Mouse (Mus musculus) right cerebral cortex, postnatal 36 days (tissue): ENCODE results near the gene Olfr432.
"Not testable (repeated sequence)": the region's sequence is repeated elsewhere in the genome, so short reads cannot be mapped to it uniquely, and the experiment has no call there.

Source experiments
- DNase-seq, 2 experiments: peaks; one replicate each; pipeline ENCODE4 v3.0.0; 2022; ENCODE audit warnings: low spot score in 2 of 2, mixed read lengths in 1 of 2

Olfr432 gene

DNA sequence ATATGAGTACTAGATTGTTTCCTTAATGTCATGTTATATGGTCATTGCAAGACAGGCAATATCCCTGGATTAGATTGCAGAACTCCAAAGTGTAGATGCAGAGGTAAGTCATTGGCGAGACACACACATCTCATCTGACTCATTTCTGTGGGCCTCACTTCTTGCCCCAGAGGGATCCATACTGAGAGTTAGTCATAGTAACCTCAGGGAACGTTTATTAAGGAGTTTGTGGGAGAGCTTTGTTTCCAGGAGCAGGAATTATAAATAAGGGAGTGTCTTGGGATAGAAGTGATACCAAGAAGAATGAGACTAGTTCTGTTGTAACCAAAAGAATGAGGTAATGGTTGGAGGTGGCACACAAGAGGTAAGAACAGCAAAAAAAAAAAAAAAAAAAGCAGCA lies at the start of gene Olfr432:
Olfr432 (plus strand) TSS at position 313 of the 400 bp plus-strand sequence.
- DNase-seq = no peak

DNA sequence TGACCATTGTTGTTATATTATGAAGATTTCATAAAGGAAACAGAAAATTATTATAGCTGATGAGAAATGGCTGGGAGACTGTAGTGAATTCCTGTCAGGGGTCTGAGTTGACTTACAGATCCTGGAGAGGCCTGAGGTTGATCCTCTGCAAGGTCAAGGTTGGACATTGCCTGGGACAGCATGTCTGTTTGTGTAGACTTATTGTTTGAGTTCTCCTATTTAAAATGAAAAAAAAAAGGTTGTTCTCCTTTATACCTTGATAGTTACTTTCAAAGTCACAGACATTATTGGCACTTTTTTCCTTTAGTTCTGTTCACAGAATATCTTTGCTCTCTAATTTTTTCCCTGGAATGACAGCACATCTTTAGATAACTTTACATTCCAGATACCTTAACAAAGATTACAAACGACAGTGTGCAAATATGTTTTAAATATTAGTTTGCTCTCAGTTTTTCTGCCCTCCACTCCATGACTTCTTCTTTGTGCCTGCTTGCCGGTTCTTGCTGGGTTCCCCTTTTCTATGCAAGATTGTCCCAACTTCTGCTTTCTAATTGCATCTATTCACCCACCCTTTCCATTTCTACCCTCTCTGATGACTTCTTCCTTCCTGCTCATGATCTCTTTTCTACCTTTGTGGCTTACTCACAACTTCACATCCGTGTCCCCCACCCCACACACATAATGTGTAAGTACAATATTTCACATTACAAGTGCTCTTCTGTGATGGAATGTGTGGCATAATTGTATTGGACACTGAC lies 44.5 kb upstream of the Olfr432 start:
- DNase-seq = not testable (repeated sequence)

DNA sequence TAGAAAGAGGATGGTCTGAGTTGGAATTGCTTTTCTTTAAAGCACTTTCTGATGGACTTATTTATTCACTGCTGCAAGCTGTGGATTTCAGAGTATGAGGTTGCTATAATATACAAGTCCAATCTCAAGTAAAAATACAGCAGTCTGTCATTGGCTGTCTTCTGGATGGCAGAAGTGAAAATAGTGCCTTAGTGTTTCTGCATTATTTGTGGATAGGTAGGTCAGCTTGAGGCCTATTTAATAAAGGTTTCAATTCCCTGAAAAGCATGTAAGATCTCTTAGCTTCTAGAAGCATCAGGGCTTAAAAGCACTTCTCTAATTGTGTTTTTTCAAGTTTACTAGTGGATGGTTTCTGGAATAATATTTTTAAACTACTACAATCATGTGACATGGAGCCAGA lies 42.0 kb upstream of the Olfr432 start:
- DNase-seq = not testable (repeated sequence)

DNA sequence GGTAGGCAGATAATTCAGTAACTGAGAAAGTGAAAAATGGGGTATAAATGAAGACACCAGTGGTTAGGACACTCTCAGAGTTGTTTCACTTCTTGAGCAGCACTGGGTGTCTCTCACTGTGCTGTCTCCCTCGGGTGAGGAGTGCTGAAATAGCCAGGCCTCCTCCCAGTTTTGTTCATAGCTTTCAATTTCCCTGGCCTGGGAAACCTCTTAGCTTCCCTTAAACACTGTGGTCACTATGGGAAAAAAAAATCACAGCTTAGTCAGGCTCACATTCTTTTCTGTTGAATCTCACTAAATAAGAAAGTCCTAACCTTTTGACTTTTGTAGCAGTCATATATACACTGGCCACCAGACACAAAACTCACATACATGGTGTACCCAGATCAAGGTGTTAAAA lies 17.3 kb upstream of the Olfr432 start, which contains the start of gene Ifi205:
Ifi205 (minus strand) TSS at position 113 of the 400 bp plus-strand sequence.
- no peak for DNase-seq

DNA sequence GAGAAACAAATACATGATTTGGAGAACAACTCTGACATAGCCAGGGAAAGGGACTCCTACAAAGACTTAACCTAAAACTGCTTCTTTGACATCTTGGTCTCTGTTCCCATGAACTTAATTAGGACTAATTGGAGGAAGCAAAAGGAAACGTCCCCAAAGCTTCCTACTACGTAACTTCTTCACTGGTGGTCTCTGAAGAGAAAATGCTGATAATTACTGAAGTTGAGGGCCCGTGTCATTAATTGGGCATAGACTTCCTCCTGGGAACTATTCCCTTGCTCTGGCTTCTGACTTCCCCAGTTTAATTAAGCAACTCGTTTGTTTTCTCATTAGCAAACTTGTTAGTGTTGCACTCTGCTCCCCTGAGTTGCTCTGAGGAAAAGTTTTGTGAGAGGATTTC lies 13.2 kb upstream of the Olfr432 start:
- no peak for DNase-seq

DNA sequence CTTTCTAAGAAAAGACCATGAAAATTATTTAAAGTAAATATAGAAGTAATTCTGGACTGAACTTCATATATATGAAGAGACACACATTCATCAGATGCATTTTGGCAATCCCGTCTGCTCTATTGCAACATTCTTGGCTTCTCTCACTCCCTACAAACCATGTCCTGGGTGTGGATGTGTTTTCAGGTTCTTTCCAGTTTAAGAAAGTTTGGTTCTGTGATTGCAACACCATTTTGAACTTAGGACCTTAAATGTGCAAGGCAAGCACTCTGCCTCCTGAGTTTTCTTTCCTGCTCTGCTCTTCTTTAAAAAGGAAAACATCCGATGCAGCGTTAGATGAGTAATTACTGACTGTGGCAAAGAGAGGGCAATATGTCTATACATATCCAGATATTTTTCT lies 10.5 kb upstream of the Olfr432 start:
- DNase-seq = no peak

DNA sequence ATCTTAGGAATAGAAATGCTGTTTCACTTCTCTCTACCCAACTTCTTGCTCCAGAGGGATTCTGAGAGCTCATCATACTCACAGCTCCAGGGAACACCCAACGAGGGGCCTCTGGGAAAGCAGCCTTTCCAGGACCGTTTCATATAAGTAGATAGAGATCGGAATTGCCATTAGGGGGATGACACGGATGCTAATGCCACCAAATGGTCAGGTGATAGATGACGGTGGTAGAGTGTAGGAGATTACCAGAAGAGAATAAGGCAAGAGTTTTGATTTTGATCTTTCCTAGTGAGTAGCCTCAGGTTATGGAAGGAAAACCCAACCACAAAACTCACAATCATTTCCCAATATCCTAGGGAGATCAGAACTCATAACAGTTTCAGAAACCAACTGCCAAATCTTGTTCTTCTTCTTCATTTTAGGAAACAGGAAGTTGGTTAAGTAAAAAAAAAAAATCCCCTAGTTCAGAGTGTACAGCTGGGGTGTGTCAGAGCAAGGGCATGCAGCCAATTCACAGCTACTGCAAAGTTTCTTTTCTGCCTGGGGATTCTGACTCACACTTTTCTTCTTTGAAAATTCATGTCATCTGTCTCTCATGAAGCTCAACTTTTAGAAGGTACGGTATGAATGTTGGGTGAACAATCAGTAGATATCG lies 8.4 kb upstream of the Olfr432 start, which contains the start of gene Olfr433:
Olfr433 (plus strand) TSS at position 183 of the 655 bp plus-strand sequence.
- DNase-seq = no peak

DNA sequence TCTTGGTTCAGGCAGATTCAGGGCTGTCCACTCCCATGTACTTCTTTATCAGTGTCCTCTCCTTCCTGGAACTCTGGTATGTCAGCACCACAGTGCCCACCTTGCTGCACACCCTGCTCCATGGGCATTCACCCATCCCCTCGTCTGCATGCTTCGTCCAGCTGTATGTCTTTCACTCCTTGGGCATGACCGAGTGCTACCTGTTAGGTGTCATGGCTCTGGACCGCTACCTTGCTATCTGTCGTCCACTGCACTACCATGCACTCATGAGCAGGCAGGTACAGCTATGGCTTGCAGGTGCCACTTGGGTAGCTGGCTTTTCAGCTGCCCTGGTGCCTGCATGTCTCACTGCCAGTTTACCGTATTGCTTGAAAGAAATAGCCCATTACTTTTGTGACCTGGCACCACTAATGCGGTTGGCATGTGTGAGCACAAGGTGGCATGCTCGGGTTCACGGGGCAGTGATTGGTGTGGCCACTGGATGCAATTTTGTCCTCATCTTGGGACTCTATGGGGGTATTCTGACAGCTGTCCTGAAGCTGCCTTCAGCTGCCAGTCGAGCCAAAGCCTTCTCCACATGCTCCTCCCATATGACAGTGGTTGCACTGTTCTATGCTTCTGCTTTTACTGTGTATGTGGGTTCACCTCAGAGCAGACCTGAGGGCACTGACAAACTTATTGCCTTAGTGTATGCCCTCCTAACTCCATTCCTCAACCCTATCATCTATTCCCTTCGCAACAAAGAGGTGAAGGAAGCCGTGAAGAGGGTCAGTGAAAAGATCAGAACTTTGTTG lies 6.7 kb upstream of the Olfr432 start:
- DNase-seq = not testable (repeated sequence)

DNA sequence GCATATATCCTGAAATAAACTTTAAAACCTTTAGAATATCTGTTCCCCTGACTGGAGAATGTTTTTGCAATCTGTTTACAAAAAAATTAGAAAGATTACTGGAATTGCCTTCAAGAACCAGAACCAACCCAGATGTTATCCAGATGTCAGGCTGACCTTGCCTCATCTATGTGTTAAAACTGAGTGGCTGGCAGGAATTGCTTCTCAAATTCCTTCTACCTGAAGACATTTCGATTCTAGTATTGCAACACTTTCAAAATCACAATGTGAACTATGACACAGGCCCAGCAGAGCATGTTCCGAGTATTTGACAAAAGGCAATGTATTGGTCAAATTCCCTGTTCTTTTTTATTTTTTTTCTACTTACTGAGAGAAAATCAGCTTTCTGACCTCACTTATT lies 4.6 kb upstream of the Olfr432 start:
- no peak for DNase-seq

DNA sequence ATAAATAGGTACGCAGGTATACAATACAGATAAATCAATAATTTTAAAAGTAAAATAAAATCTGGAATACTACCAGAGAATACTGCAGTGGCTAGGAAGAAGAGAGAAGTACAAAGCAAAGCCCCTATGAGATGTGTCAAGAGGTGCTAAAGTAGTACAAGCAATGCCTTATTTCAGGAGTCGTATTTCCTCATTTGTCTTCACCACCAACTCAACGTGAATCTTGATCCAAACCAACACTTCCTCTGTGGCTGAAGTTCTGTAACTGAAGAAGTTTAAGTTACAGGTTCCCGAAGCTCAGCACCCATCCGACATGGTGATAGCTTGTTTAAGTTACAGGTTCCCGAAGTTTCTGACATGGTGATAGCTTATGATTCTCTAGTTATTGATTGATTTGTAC lies 778 bp upstream of the Olfr432 start:
- DNase-seq = not testable (repeated sequence)

DNA sequence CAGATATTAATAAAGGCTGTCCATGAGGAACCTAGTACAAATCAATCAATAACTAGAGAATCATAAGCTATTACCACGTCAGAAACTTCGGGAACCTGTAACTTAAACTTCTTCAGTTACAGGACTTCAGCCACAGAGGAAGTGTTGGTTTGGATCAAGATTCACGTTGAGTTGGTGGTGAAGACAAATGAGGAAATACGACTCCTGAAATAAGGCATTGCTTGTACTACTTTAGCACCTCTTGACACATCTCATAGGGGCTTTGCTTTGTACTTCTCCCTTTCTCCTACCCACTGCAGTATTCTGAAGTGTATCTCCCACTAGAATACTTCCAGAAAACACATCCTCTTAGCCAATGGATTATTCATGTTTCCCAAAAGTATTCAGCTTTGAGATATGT lies 352 bp downstream of the Olfr432 start:
- DNase-seq = not testable (repeated sequence)

DNA sequence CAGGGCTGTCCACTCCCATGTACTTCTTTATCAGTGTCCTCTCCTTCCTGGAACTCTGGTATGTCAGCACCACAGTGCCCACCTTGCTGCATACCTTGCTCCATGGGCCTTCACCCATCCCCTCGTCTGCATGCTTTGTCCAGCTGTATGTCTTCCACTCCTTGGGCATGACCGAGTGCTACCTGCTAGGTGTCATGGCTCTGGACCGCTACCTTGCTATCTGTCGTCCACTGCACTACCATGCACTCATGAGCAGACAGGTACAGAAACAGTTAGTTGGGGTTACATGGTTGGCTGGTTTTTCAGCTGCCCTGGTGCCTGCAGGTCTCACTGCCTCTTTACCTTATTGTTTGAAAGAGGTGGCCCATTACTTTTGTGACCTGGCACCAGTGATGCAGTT lies 1.5 kb downstream of the Olfr432 start:
- no peak for DNase-seq

DNA sequence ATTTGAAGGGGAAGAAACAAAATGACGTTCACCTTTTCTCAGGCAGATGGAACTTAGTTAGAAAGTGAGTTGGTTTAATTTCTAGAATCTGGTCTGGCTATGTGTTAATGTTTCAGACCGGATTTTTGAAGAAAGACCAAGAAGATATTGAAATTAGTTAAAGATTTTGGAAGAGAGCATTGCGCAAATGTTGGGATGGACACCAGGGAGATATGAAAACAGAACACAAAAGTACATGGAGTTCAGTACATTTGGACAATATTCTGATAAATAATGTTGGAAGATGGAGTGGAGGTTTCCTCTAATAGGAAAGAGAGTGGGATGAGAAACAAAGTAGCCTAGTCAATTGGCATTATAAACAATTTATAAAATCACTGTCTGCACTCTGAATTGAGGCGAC lies 2.5 kb downstream of the Olfr432 start:
- DNase-seq = no peak

DNA sequence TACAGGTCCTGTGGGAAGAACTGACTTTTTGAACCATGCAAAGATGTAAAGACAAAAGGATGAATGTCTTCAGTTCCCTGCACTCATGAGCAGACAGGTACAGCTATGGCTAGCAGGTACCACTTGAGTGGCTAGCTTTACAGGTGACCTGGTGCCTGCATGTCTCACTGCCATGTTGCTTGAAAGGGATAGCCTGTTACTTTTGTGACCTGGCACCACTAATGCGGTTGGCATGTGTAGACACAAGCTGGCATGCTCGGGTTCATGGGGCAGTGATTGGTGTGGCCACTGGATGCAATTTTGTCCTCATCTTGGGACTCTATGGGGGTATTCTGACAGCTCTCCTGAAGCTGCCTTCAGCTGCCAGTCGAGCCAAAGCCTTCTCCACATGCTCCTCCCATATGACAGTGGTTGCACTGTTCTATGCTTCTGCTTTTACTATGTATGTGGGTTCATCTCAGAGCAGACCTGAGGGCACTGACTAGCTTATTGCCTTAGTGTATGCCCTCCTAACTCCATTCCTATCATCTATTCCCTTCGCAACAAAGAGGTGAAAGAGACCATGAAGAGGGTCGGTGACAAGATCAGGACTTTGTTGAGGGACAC lies 3.0 kb downstream of the Olfr432 start:
- no peak for DNase-seq

DNA sequence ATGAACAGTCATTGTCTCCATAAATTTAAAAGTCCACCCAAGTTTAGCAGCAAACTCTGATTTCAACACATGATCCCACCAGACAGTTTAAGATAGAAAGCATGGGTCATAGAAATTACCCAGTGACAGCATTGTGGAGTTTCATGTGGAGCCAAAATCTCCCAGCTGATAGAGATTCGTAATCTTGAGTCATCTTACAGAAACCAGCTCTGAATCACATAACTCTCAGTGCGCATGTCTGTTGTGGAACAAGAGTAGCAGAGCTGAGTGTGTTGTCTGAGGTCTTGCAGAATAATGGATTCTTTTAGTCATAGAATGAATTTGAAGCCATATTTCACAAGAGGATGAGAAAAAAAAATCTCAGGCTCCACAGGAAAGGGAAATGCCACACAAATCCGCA lies 4.0 kb downstream of the Olfr432 start:
- DNase-seq = no peak

DNA sequence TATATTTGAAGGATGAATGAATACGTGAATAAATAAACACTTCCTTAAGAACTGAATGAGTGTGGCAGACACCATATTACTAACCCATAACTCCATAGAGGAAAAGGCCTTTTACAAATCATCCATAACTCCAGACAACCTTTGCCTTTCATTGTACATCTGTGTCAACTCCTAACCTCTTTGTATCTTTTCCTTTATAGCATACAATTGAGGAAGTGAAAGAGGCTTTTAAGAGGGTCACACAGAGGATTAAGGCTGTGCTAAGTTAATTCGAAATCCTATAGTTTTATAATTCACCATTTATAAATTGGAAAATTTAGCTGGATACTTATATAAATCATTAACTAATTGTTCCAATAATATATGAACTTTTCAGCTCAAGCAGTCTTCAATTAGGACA lies 6.2 kb downstream of the Olfr432 start:
- DNase-seq = no peak

DNA sequence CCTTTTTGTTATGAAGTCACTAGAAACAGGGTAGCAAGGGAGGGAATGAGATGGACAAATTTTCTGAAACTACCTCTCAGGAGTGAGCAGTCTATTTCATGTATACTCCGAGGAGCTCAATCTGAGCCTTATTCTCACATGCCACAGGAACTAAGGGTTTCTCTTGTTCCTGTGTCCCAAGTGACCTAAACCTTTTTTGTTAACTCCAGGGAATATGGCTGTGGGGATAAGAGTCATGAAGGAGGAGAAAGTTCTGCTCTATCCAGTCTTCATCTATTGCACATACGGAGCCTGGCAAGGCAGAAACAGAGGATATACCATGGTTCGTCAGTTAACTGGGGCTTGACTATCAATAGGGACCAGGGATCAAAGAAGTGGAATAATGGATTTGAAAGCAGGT lies 17.3 kb downstream of the Olfr432 start, which contains the start of gene Olfr430:
Olfr430 (plus strand) TSS at position 301 of the 400 bp plus-strand sequence.
- no peak for DNase-seq

DNA sequence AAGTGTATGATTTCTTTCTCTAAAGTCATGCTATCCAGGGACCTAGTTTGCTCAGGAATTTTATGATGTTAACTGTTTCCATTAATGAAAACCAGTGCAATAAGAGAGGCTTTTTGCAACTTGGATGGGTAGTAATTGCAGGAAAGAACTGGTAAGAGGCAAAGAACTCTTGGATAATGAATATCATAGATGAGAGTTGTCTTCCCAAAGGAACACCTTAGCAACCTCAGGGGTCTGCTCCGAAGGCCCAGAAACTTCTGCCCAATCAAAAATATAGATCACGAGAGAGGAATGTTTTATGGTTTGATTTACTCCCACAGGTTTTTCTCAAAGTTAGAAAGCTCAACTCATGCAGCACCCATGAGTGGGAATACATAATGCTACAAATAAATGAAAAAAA lies 35.0 kb downstream of the Olfr432 start, which contains the start of gene Olfr429:
Olfr429 (plus strand) TSS at position 301 of the 400 bp plus-strand sequence.
- DNase-seq = no peak

DNA sequence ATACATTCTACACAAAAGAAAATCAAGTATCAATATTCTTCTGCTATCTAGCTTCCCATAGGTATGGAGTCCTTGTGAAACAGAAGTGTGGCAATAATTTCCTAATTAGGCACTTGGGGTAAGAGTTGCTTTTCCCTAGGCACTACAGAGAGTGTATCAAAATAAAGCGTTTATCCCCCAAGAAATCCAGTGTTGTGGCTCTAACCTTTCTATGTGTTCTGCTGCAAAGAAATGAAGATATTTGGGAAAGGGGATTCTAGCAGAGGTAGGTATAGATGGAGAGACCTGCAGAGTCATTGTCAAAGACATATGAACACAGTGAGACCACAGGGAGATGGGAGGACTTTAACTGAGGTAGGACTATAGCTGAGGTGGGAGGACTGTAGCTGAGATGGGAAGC lies 47.6 kb downstream of the Olfr432 start, which contains the start of gene Olfr427:
Olfr427 (plus strand) TSS at position 301 of the 400 bp plus-strand sequence.
- DNase-seq = no peak

DNA sequence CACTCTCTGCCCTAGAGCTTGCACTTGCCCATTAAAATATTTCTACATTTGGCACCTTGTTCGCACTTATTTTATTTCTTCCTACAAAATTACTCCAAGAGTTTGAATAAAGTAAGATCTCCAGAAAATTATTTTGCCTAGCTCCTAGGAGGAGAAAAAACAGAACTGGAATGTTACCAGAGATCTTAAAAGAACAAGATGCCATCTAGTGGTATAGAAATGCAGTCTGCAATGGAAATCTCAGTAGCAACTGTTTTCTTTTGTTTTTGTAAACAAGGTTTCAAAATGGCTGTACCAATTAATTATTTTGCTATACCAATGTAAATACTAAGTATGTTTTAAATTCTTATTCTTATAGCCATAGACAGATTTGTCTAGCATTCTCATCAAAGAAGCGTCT lies 54.7 kb downstream of the Olfr432 start:
- no peak for DNase-seq
